Mouse (Mus musculus) C2C12 (cell line): ENCODE data around the gene Slc45a1. TPM values are rescaled to one million over a fixed set of nuclear protein-coding genes. Genes with fewer than 3 reads are reported as not detected.
"Not testable (repeated sequence)": the region's sequence is repeated elsewhere in the genome, so short reads cannot be mapped to it uniquely, and the experiment has no call there.

ENCODE experiments used
- H3K27me3 ChIP-seq: one replicate; pipeline ENCODE4 v1.6.1; 2011; ENCODE audit not compliant: control insufficient read depth, insufficient read depth, insufficient read length
- H3K36me3 ChIP-seq: one replicate; pipeline ENCODE4 v1.6.1; 2011; ENCODE audit not compliant: control insufficient read depth, insufficient read depth
- H3K4me3 ChIP-seq: one replicate; pipeline ENCODE4 v1.5.1; 2011; ENCODE audit warnings: mild to moderate bottlenecking, control low read depth; ENCODE audit not compliant: poor library complexity, insufficient read depth, severe bottlenecking
- H3K79me2 ChIP-seq: one replicate; pipeline ENCODE4 v1.6.1; 2011; ENCODE audit not compliant: control insufficient read depth, insufficient read depth
- H3K79me3 ChIP-seq: one replicate; pipeline ENCODE4 v1.6.1; 2011; ENCODE audit warnings: low read depth, control low read depth
- H3ac ChIP-seq: one replicate; pipeline ENCODE3; 2011; ENCODE audit warnings: low read depth; ENCODE audit not compliant: control insufficient read depth, insufficient read length
- CEBPB ChIP-seq: IDR thresholded peaks from one replicate; pipeline ENCODE4 v1.6.1; 2011; ENCODE audit warnings: low read depth, mild to moderate bottlenecking, control low read depth, moderate library complexity
- CTCF ChIP-seq: IDR thresholded peaks from one replicate; pipeline ENCODE4 v1.5.1; 2011; ENCODE audit not compliant: control insufficient read depth, insufficient read depth, insufficient read length
- FOSL1 ChIP-seq: IDR thresholded peaks from one replicate; pipeline ENCODE4 v1.8.0; 2011; ENCODE audit warnings: mild to moderate bottlenecking, low read length; ENCODE audit not compliant: poor library complexity, insufficient read depth, severe bottlenecking
- MAX ChIP-seq: IDR thresholded peaks from one replicate; pipeline ENCODE4 v1.6.1; 2011; ENCODE audit warnings: mild to moderate bottlenecking, control low read depth
- MYOD1 ChIP-seq: IDR thresholded peaks from one replicate; pipeline ENCODE4 v1.6.1; 2011; ENCODE audit warnings: low read depth; ENCODE audit not compliant: control insufficient read depth, insufficient read length
- MYOG ChIP-seq: IDR thresholded peaks from one replicate; pipeline ENCODE4 v1.6.1; 2011; ENCODE audit not compliant: control insufficient read depth, insufficient read length; ENCODE audit errors: extremely low read depth
- USF1 ChIP-seq: IDR thresholded peaks from one replicate; pipeline ENCODE4 v1.6.1; 2011; ENCODE audit warnings: low read depth, mild to moderate bottlenecking, control low read depth, moderate library complexity
- polyA plus RNA-seq: library from polyadenylated mRNA; unstranded; fragments of >200 nt; fragmentation: generic; extraction: Trizol; gene quantifications from one replicate; pipeline ENCODE4 v1.2.1, GENCODE M21; 2012; ENCODE audit warnings: missing spikeins

Gene Slc45a1
- polyA plus RNA-seq, 1 experiment, result 0.01 TPM

DNA sequence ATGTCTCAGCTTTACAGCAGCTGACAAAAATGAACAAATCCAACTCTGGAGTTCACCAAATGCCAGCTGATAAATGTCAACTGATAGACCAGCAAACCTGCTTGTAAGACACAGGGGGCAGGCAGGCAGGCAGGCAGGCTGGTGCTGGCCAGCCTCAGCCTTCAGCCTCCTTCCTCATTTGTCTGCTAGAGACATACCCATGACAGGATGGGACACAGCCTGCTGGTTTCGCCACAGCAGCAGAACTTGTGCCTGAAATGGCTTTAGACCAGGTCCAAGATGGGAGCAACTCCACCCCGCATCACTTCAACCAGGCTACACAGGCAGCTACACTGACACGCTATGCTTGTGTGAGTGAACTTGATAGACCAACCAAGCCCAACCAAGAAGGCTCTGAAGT is 46.2 kb downstream of the Slc45a1 start:
- no peaks in the 10 kb centered on the region for H3K27me3 ChIP-seq
- H3ac ChIP-seq, result no peak overlapping the region
- TF ChIP-seq USF1 (no peak), MYOD1 (no peak), CEBPB (no peak), CTCF (no peak)
- peaks cover 13% of the 10 kb centered on the region for H3K36me3 ChIP-seq
- no peak overlapping the region for H3K4me3 ChIP-seq
- peaks cover 48% of the 10 kb centered on the region for H3K79me2 ChIP-seq
- H3K79me3 ChIP-seq, result peaks cover 8% of the 10 kb centered on the region

- Histone ChIP-seq H3K27me3 (no peaks in the 10 kb centered on the region), H3K79me2 (peaks cover 56% of the 10 kb centered on the region), H3K79me3 (peaks cover 6% of the 10 kb centered on the region), H3ac (no peak overlapping the region), H3K36me3 (peaks cover 7% of the 10 kb centered on the region), H3K4me3 (no peak overlapping the region)
- no peak for TF ChIP-seq FOSL1
- no peak for TF ChIP-seq MAX
- no peak for TF ChIP-seq MYOD1
- no peak for TF ChIP-seq CTCF
- TF ChIP-seq USF1, result no peak
- no peak for TF ChIP-seq MYOG
- TF ChIP-seq CEBPB, result no peak
Observed at GRCm38 (mm10) chr4:150603366-150604061, 48.5 kb downstream of the Slc45a1 start.

DNA sequence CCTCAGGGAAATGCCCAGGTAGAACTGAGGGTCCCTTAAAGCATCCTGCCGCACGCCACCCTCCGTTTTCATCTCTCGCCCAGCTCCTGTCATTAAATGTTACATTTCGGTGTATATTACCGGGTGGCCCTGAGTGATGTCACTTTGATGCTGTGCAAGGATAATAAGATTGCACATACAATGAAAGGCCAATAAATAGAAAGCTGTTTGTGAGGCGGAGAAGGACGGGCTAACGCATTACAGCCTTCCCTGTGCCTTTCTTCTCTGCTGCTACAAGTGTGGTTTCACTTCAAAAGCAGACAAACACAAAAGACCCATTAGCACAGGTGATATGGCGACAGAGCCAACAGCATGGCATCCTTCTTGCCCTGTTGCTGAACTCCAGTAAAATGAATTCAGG is 50.5 kb downstream of the Slc45a1 start:
- Histone ChIP-seq H3ac (no peak overlapping the region), H3K27me3 (no peaks in the 10 kb centered on the region), H3K36me3 (peaks cover 10% of the 10 kb centered on the region), H3K79me3 (peaks cover 16% of the 10 kb centered on the region), H3K4me3 (no peak overlapping the region), H3K79me2 (peaks cover 75% of the 10 kb centered on the region)
- TF ChIP-seq CTCF (no peak), MYOD1 (no peak), MAX (no peak), CEBPB (no peak), FOSL1 (no peak), MYOG (no peak), USF1 (no peak)

DNA sequence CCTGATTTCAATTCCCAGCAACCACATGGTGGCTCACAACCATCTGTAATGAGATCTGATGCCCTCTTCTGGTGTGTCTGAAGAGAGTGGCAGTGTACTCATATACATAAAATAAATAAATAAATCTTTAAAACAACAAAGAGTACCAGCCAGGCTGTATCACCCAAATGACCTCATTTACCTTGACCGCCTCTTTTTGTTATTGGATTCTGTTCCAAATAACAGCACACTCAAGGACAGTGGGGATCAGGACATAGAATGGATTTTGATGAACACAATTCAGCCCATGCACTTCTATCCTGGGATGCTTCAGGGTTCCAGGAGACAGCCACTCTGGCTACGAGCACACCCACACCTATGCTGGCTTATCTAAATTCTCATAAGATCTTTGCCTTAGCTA is 51.5 kb downstream of the Slc45a1 start:
- H3K27me3 ChIP-seq, H3K36me3 ChIP-seq, H3K4me3 ChIP-seq, H3ac ChIP-seq: not testable (repeated sequence)
- H3K79me2 ChIP-seq, result peaks cover 83% of the 10 kb centered on the region
- peaks cover 21% of the 10 kb centered on the region for H3K79me3 ChIP-seq

GRCm38 (mm10) chr4:150599119-150599992 is 52.6 kb downstream of the Slc45a1 start:
- Histone ChIP-seq H3K27me3 (no peaks in the 10 kb centered on the region), H3K79me3 (peaks cover 25% of the 10 kb centered on the region), H3K36me3 (peaks cover 8% of the 10 kb centered on the region), H3K79me2 (peaks cover 83% of the 10 kb centered on the region), H3K4me3 (no peak overlapping the region), H3ac (no peak overlapping the region)
- TF ChIP-seq MAX, result no peak
- TF ChIP-seq MYOD1, result no peak
- no peak for TF ChIP-seq MYOG
- no peak for TF ChIP-seq CTCF
- TF ChIP-seq USF1, result no peak
- no peak for TF ChIP-seq FOSL1
- TF ChIP-seq CEBPB, result no peak

- Histone ChIP-seq H3K79me3 (peaks cover 25% of the 10 kb centered on the region), H3ac (no peak overlapping the region), H3K4me3 (no peak overlapping the region), H3K79me2 (peaks cover 81% of the 10 kb centered on the region), H3K36me3 (peaks cover 5% of the 10 kb centered on the region), H3K27me3 (no peaks in the 10 kb centered on the region)
- TF ChIP-seq CEBPB, result no peak
- no peak for TF ChIP-seq MYOD1
Observed at GRCm38 (mm10) chr4:150598686-150599085, 53.3 kb downstream of the Slc45a1 start.
